Mouse (Mus musculus): ENCODE data around the gene Il1rl2.

GRCm38 (mm10) chr1:40354665-40355064 lies 30.3 kb downstream of the Il1rl2 start:
- no peak for TF ChIP-seq CTCF (IDR thresholded peaks at IDR 0.05; ENCODE audit: low read depth, low read length)
- no peak for TF ChIP-seq POLR2A (IDR thresholded peaks at IDR 0.05; ENCODE audit: extremely low read depth, insufficient read depth, low read length)
